Mouse (Mus musculus) lung, postnatal 0 days (tissue): ENCODE results near the gene Prtg. TPM values are rescaled to one million over a fixed set of nuclear protein-coding genes. Genes with fewer than 3 reads are reported as not detected.

Experiments used
- ATAC-seq: fragments of 200-750 bp; cut with Nextera tagmentation; 2 replicates; pipeline ENCODE4 v1.8.0; 2017; ENCODE audit warnings: moderate library complexity
- DNase-seq: peaks from one replicate; pipeline ENCODE4 v3.0.0-alpha.2; 2016; ENCODE audit warnings: low spot score
- H3K27ac ChIP-seq: fragments of 300-500 bp; sonication (generic); 2 replicates; pipeline ENCODE4 v1.5.1; 2014; ENCODE audit warnings: antibody characterized with exemption, mild to moderate bottlenecking, low read length, mixed read lengths
- H3K27me3 ChIP-seq: fragments of 300-500 bp; sonication (generic); replicated peaks from 2 replicates; pipeline ENCODE4 v1.6.1; 2014; ENCODE audit warnings: low read length, mixed read lengths; ENCODE audit not compliant: insufficient read depth
- H3K36me3 ChIP-seq: fragments of 300-500 bp; sonication (generic); 2 replicates; pipeline ENCODE4 v1.6.1; 2014; ENCODE audit warnings: low read length, mixed read lengths; ENCODE audit not compliant: insufficient read depth
- H3K4me1 ChIP-seq: fragments of 300-500 bp; sonication (generic); 2 replicates; pipeline ENCODE4 v1.6.1; 2014; ENCODE audit warnings: antibody characterized with exemption, low read depth, low read length, mixed read lengths; ENCODE audit not compliant: insufficient read depth
- H3K4me2 ChIP-seq: fragments of 300-500 bp; sonication (generic); replicated peaks from 2 replicates; pipeline ENCODE4 v1.6.1; 2014; ENCODE audit warnings: low read depth, mild to moderate bottlenecking, low read length, moderate library complexity, mixed read lengths
- H3K4me3 ChIP-seq: fragments of 300-500 bp; sonication (generic); 2 replicates; pipeline ENCODE4 v1.5.1; 2014; ENCODE audit warnings: low read depth, low read length
- H3K9ac ChIP-seq: fragments of 300-500 bp; sonication (generic); replicated peaks from 2 replicates; pipeline ENCODE4 v1.6.1; 2014; ENCODE audit warnings: low read depth, mild to moderate bottlenecking
- H3K9me3 ChIP-seq: fragments of 300-500 bp; sonication (generic); 2 replicates; pipeline ENCODE4 v1.6.1; 2016; ENCODE audit warnings: low read length, mixed read lengths
- CTCF ChIP-seq: IDR thresholded peaks from 2 replicates; pipeline ENCODE4 v1.5.1; 2016; ENCODE audit warnings: antibody characterized with exemption, mild to moderate bottlenecking
- EP300 ChIP-seq: IDR thresholded peaks from 2 replicates; pipeline ENCODE4 v1.6.1; 2016; ENCODE audit warnings: antibody characterized with exemption, mild to moderate bottlenecking, control low read depth
- WGBS: fragments of 180-500 bp; shearing (Covaris S2); extraction: QIAGEN DNeasy Blood & Tissue Kit; methylation state at CpG from one replicate; pipeline ENCODE4 v1.1.7; 2014; 5-methylcytosine and 5-hydroxymethylcytosine counted together
- polyA plus RNA-seq: library from polyadenylated mRNA; unstranded; fragments of >200 nt; fragmentation: Nextera tagmentation; extraction: Ambion mirVana; gene quantifications from 2 replicates; pipeline ENCODE4 v1.2.1, GENCODE M21; 2015

Prtg gene
- polyA plus RNA-seq, 1 experiment from 2014 or later: 0.04 TPM

DNA sequence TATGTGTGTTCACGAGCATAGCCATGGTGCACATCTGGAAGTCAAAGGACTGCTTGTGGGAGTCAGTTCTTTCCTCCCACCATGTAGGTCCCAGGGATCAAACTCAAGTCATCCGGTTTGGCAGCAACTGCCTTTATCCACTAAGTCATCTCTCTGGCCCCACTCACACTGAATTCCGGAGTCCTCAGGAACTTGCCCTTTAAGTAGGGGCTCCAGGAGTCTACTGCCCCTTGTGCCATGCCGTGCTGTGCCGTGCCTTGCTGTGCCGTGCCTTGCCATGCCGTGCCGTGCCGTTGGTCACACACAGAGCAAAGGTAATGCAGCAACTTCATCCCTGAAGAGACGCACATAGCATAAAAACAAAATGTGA is 15.5 kb upstream of the Prtg start:
- ATAC-seq: no peak
- Histone ChIP-seq H3K27me3 (no peaks in the 10 kb centered on the region), H3K9me3 (no peaks in the 10 kb centered on the region), H3K4me1 (no peaks in the 10 kb centered on the region), H3K4me2 (no peak overlapping the region), H3K36me3 (no peaks in the 10 kb centered on the region), H3K27ac (no peak overlapping the region), H3K9ac (no peak overlapping the region), H3K4me3 (no peak overlapping the region)
- WGBS: 28% methylated on average over 10 of the region's 10 CpGs
- TF ChIP-seq CTCF: no peak
- TF ChIP-seq EP300: no peak
- no peak for DNase-seq

DNA sequence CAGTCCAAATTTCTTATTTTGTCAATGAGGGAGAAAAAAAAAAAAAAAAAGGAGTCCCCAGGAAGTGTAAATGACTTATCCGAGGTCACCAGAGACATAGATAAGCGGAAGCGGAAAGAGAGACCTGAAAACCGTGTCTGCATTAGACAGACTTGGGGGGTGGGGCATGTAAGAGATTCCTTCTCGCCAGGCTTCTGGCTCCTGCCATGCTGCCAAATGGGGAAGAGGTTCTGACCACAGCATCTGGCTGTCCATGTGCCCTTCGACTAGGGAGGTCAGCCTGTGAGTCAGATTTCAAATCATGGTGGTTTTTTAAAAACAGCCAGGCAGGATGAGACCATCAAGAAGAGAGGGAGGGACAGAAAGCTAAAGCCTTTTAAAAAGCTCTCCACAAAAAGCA is 15.0 kb upstream of the Prtg start:
- no peak overlapping the region for H3K4me3 ChIP-seq
- H3K9ac ChIP-seq: no peak overlapping the region
- H3K4me1 ChIP-seq: no peaks in the 10 kb centered on the region
- H3K36me3 ChIP-seq: no peaks in the 10 kb centered on the region
- 21% methylated on average over 6 of the region's 6 CpGs for WGBS
- TF ChIP-seq CTCF: no peak
- no peak for TF ChIP-seq EP300
- ATAC-seq (no peak), DNase-seq (peak; percentile 40)
- no peaks in the 10 kb centered on the region for H3K27me3 ChIP-seq
- no peaks in the 10 kb centered on the region for H3K9me3 ChIP-seq
- no peak overlapping the region for H3K4me2 ChIP-seq
- no peak overlapping the region for H3K27ac ChIP-seq

DNA sequence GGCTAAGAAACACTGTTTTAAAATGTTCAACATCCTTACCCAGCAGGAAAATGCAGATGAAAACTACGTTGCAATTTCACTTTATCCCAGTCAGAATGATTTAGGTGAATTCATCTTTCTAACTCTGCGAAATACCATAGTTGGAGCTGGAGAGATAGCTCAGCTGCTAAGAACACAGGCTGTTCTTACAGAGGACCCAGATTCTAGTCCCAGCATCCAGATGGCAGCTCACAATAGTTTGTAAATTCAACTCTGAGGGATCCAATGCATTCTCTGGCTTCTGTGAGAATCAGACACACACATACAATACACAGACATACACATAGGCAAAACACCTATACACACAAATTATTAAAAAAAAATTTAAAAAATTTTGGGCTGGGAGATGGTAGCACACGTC is 11.4 kb upstream of the Prtg start:
- Histone ChIP-seq H3K4me3 (no peak overlapping the region), H3K4me2 (no peak overlapping the region), H3K9ac (no peak overlapping the region), H3K27ac (no peak overlapping the region), H3K27me3 (no peaks in the 10 kb centered on the region), H3K4me1 (no peaks in the 10 kb centered on the region), H3K36me3 (no peaks in the 10 kb centered on the region), H3K9me3 (no peaks in the 10 kb centered on the region)
- TF ChIP-seq CTCF (no peak), EP300 (no peak)
- no peak for DNase-seq
- ATAC-seq: no peak
- 77% methylated on average over 3 of the region's 3 CpGs for WGBS

DNA sequence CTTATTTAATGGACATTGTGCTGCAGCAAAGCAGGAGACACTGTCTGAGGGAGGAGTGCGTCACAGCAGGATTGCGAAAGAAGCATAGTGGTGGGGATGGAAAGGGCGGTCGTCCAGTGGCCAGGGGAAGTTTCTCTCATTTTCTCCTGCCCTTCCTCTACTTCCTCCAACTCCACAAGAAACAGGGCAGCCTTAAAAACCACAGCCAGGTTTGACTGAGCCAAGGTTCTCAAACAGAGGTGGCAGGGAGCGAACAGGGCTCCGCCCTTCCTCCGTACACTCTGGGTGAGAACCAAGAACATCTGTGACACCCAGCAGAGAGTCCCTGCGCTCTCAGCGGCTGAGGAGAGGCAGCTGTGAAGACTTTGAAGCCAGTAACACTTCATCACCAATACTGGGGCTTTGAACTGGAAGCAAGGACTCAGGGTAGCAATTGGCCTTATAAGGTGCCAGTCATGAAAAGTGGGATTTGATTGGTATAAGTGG is 9.5 kb upstream of the Prtg start:
- peak; percentile 82 for DNase-seq
- H3K4me3 ChIP-seq: peak overlapping the region; percentile 16; the same call in 1 of the 2 replicates
- peak; percentile 91 for ATAC-seq
- H3K4me2 ChIP-seq: no peak overlapping the region
- no peak overlapping the region for H3K9ac ChIP-seq
- no peaks in the 10 kb centered on the region for H3K9me3 ChIP-seq
- no peak overlapping the region for H3K27ac ChIP-seq
- 32% methylated on average over 9 of the region's 9 CpGs for WGBS
- TF ChIP-seq CTCF (no peak), EP300 (no peak)
- H3K36me3 ChIP-seq: no peaks in the 10 kb centered on the region
- H3K4me1 ChIP-seq: no peaks in the 10 kb centered on the region
- H3K27me3 ChIP-seq: no peaks in the 10 kb centered on the region

- Histone ChIP-seq H3K4me2 (no peak overlapping the region), H3K9ac (no peak overlapping the region), H3K9me3 (no peaks in the 10 kb centered on the region), H3K4me1 (no peaks in the 10 kb centered on the region), H3K4me3 (no peak overlapping the region), H3K36me3 (no peaks in the 10 kb centered on the region), H3K27me3 (peaks cover 14% of the 10 kb centered on the region; the same call in 1 of the 2 replicates), H3K27ac (no peak overlapping the region)
- TF ChIP-seq CTCF (no peak), EP300 (no peak)
- ATAC-seq: no peak
- 54% methylated on average over 4 of the region's 4 CpGs for WGBS
- DNase-seq: no peak
Measured at GRCm38 (mm10) chr9:72803280-72803679, 3.4 kb upstream of the Prtg start.

DNA sequence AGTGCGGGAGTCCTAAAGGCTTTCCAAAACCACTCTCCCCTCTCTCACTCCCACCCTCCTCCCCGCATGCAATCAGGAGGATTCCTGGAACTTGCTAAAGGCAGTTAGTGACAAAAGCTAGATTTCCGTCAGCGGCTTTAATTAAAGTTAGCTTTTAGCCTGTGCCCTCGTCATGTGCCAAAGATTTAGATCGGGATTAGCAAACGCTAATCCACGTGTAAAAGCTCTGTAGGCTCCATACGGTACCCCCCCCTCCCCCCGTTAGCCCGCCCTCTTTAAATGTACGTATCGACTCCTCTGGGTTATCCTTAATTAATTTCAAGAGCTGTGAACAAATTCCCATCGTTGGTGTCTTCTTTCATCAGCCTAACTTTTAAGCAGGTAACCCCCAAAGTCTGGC is 528 bp upstream of the Prtg start:
- H3K36me3 ChIP-seq: no peaks in the 10 kb centered on the region
- TF ChIP-seq EP300 (no peak), CTCF (no peak)
- WGBS: 33% methylated on average over 14 of the region's 14 CpGs
- no peak overlapping the region for H3K9ac ChIP-seq
- no peak for ATAC-seq
- DNase-seq: no peak
- H3K4me1 ChIP-seq: no peaks in the 10 kb centered on the region
- no peak overlapping the region for H3K4me2 ChIP-seq
- H3K27ac ChIP-seq: no peak overlapping the region
- no peak overlapping the region for H3K4me3 ChIP-seq
- no peaks in the 10 kb centered on the region for H3K9me3 ChIP-seq
- peaks cover 14% of the 10 kb centered on the region; the same call in 1 of the 2 replicates for H3K27me3 ChIP-seq
